Mouse (Mus musculus): ENCODE results near the gene Por.
A peak's percentile ranks its signal among the peaks of the same experiment; 100 is the strongest.

The Por gene

DNA sequence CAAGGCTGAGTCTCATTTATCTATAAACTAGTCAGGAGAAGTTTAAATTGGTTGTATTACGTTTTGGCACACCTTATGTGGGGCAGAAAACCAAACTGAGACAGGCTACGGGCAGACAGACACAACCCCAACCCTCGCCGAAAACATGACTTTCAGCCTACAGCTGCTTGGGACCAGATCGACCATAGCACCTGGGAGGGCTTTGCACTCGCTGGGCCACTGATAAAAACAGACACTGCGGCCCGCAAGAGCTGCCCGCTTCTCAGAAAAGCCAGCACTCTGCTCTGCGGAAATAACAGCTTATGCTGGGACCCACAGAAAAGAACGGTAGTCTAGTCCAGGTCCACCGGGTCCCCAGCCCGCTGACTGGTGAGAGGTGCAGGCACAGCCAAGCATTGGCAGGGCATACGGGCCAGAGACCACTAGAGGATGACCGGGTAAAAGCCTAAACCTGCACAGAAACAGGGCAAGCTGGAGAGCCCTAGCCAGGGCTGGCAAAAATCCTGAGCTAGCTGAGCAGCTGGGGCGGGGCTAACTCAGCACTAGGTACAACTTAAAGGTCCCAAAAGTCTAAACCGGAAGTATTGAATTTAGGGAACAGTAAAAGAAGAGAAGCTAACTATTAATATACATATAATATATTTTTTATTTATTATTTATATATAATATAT, 12.0 kb upstream of the Por start:
- no peak for DNase-seq

- no peak for DNase-seq
Measured at GRCm38 (mm10) chr5:135659956-135660355, 9.9 kb upstream of the Por start.

DNA sequence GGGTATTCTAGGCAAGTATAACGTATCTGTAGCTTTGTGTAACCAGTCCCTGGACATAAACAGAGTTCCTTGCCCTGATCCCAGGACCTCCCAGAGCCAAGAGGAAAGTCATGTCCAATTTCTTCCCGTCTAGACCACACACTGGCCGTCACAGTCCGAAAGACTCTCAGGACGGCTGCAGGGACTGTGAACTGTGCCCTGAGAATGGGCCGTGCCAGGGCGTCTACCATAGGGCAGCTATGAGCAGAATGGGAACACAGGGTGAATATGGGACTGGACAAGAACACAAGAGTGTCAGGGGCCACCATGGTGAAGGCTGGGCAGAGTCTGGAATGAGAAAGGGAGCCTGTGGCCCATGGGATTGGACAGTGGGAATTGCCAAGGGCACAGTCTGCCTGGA, 9.3 kb upstream of the Por start:
- DNase-seq: no peak

GRCm38 (mm10) chr5:135666890-135667289, 2.9 kb upstream of the Por start:
- no peak for DNase-seq

DNA sequence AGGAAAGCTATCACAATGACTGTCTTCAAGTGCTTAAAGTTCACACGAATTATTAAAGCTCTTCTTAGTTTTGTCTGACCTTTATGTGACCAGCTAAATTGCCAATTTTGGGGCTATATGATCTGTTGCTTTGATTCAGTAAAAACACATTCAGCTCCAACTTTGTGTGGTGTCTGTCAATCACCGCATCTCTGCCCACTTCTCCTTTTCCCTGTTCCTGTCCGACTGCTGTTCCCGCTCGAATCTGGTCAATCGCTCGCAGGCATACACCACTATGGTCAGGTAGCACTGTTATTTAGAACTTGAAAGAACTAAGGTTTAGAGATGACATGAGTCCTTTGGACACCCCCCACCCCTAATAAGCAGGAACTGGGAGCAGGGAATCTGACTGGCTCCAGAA, 1.8 kb upstream of the Por start:
- no peak for DNase-seq

GRCm38 (mm10) chr5:135670881-135671280, 1.0 kb downstream of the Por start:
- DNase-seq: no peak

- DNase-seq: no peak
Measured at GRCm38 (mm10) chr5:135672509-135672908, 2.7 kb downstream of the Por start.

- no peak for DNase-seq
Measured at GRCm38 (mm10) chr5:135672980-135673379, 3.1 kb downstream of the Por start.

- no peak for DNase-seq
Measured at GRCm38 (mm10) chr5:135674349-135674775, 4.5 kb downstream of the Por start.

DNA sequence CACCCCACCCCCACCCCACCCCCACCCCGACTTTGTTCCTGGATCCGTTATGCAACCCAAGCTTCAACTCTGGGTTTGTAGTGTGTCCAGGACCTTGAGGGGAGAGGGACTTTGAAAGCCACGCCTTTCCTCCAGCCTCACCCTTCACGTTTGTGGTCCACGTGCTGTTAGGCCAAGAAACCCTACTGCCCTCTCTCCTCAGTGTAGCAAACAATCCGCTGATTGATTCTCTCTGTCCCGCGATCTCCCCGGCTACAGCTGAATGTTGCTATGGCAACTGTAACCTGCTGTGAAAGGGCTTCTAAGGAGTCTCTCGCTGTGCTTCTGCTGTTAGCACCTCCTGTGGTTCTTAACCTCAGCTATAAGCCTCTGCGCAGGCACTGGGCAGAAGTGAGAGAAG, 5.0 kb downstream of the Por start:
- peak; percentile 35 for DNase-seq

DNA sequence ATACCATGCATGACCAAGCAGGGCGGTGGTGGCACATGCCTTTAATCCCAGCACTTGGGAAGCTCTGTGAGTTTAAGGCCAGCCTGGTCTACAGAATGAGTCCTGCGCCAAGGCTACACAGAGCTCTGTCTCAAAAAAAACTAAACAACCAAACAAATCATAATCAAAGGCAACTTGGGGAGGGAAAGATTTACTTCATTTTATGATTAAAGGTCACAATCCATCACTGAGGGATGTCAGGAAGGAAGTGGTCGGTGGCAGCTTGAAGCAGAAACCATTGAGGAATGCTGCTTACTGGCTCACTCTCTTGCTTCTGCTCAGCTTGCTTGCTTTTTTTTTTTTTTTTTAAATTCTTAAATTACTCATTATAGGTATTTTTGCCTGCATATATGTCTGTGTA, 6.9 kb downstream of the Por start:
- no peak for DNase-seq

- DNase-seq: no peak
Measured at GRCm38 (mm10) chr5:135677251-135677650, 7.4 kb downstream of the Por start.

DNA sequence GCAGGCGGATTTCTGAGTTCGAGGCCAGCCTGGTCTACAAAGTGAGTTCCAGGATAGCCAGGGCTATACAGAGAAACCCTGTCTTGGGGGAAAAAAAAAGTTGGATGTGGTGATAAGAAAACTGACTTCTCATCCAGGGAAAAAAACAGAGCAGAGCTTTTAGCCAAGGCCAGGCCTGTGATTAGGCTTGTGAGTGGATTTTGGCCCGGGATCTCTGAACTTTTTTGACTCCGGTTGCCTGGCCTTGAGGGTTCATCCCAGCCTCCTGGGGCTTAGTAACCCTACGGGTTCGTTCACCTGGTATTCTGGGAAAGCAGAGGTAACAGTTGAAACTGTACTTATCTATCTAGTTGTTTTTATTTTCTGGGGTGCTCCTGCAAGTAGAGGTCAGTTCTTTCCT, 8.6 kb downstream of the Por start:
- DNase-seq: no peak

DNA sequence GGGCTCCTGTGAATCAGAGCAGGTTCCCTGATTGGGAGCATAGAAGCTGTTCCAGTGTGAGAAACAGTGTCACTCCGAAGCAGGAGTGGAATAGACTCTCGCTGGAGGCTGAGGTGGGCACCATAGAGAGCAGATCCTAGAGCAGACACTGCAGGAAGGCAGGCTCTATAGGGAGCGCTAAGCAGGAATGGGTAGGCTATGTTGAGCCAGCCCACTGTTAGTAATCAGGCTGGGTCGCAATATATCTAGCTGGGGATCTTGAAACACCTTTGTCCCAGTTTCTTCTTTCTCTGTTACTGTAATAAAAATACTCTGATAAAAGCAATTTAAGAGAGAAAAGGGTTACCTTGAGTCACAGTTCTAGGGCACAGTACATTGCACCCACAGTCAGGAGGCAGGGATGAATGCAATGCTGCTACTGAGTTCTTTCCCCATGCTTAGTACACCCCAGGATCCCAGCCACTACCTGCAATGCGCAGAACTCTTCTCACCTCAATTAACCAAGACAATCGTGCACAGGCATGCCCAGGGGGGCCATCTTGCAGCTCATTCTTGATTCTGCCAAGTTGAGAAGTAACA, 11.2 kb downstream of the Por start:
- no peak for DNase-seq

- DNase-seq: no peak
Measured at GRCm38 (mm10) chr5:135682009-135682408, 12.2 kb downstream of the Por start.

DNA sequence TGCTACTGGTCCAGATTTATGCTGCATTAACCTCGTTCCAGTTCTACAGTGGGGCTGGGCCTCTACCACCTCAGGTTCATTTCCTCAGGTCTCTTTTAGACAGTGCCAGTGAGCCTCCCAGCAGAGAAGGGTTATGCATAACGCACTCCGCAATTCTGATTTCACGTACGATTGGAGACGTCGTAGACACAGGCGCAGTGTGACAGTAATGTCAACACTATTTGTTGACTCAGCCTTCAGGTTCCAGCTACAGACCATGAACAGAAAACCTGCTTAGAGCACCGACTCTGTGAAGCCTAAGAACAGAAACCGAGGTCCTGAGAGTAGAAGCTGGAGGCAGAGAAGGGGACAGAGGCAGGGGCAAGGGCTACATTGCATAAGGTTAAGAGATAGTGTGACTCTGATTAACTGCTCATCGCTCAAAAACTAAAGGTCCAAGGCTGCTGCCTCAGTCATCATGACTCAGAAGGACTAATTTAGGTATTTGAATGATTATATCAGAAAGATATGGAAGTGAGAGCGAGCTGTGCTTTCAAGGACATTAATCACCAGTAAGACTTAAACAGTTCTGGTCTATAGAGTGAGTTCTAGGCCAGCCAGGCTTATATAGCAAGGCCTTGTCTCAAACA, 13.2 kb downstream of the Por start:
- no peak for DNase-seq

GRCm38 (mm10) chr5:135690401-135690800, 20.6 kb downstream of the Por start:
- DNase-seq: no peak

DNA sequence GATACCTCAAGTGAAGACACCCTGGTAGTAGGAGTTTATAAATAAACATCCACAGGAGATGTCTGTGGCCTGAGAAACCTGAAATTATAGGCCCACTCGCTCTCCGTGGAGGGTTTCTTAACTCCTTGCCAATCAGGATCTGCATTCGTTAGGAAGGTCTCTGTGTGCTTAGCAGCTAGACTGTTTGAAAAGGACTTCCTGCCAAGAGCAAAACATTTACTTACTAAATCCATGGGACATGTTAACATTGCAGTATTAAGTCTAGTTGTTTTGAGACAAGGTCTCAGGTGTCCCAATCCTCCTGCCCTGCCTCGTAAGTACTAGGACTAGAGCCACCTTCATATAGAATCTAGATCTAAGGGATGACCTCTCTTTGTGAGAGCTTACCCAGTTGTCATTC, 21.4 kb downstream of the Por start:
- DNase-seq: no peak

DNA sequence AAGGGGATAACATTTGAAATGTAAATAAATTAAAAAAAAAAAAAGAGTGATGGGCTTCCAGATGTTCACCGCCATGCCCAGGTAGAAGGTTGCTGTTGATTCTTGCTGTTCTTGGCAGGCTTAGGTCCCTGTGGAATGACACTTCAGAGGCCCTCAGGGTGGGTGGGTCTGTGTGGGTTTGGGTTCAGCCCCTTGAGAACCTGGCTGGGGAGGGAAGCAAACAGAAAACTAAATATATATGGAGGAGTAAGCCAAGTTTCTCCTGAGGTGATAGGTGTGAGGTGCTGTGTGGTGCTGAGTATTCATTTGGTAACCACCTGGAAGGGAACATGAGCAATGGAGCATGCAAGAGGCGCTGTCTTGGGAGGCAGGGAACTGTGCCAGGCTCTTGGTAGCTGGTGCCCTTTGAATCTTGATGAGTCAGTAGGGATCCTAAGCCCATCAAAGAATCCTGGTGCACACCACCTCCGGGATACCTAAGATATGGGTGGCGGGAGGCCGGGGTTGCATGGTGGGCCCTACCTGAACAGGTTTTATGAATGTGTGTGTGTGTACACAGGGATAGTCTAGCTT, 23.5 kb downstream of the Por start:
- DNase-seq: no peak

DNA sequence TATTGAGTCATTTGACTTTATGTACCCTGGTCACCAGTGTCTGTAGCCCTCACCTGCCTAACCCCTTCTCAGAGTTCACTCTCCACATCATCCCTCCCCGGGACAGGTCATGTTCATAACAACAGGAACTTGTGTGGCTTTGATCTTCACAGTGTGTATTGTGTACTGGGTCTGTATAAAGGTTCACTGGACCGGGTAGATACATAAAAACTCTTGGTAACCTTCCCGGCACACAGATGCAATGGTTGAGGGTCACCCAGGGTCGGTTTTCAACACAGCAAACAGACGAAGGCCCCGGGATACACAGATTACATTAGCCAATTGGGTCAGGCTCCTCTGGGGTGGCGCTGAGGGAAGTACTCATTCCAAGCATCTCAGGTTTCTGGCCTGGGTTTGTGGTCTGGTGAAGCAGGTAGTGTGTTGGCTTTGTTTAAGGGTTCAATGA, 25.5 kb downstream of the Por start:
- DNase-seq: no peak

DNA sequence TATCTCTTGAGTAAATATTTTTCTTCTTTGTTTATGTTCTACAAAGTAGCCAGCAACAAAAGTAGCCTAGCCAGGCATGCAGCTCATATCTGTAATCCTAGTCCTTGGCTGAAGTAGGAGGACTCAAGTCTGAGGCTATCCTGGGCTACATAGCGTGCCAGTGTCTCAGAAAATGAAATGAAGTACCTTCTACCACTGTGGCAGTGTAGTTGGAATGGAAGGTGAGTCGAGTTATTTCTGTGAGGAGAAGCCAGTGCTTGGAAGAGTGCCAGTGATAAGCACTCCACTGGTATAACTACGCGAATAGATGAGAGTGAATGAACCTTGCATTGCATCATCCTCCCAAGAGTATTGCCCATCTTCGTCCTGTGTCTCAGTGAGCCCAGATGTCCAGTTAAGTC, 27.9 kb downstream of the Por start:
- no peak for DNase-seq

- no peak for DNase-seq
Measured at GRCm38 (mm10) chr5:135701601-135702000, 31.8 kb downstream of the Por start.

DNA sequence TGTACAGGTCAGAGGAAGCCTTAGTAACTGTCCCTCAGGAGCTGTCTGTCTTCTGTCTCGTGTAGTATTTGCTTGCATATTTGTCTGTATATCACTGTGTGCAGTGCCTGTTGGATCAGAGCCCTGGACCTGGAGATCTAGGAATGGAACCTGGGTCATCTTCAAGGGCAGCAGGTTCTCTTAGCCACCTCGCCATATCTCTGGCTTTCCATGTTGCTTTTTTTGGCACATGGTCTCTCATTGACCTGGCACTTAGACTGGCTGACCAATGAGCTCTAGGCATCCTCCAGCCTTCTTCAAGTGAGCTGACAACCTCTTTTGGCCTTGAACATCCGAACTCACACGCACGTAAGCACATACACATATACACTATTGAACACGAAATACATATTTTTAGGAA, 32.4 kb downstream of the Por start:
- no peak for DNase-seq

DNA sequence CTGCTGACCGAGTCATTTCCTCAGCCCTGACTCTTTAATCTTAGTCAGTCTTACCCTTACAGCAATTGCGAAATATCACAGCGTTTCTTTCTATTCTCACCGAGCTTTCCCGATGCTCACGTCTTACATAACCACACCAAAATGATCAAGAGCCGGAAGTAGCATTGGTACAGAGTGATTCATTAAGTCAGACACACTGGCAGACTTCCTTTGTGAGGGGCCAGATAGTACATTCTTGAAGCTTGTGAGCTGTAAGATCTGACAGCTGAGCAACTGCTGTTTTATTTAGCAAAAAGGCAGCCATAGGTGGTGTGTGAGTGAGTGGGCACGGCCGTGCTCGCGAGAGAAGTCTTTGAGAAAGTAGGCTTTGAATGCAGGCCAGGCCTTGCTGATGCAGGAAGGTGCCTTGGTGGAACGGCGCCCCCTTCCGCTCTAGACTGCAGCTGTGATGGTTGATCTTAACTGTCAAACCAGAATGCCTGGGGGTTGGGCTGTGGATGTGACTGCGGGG, 32.9 kb downstream of the Por start:
- DNase-seq: peak; percentile 92

Data from thymus, postnatal 14 days (tissue).